Mouse (Mus musculus) intestine, embryonic 15.5 days (tissue): ENCODE results near the gene Mctp2. TPM values are rescaled to one million over a fixed set of nuclear protein-coding genes. Genes with fewer than 3 reads are reported as not detected.

ENCODE experiments used
- ATAC-seq: fragments of 200-750 bp; cut with Nextera tagmentation; 2 replicates; pipeline ENCODE4 v1.8.0; 2017; ENCODE audit warnings: moderate TSS enrichment, moderate library complexity
- H3K27ac ChIP-seq: fragments of 300-500 bp; sonication (generic); 2 replicates; pipeline ENCODE4 v1.5.1; 2015; ENCODE audit warnings: mild to moderate bottlenecking, inconsistent platforms
- H3K27me3 ChIP-seq: fragments of 300-500 bp; sonication (generic); replicated peaks from 2 replicates; pipeline ENCODE4 v1.6.1; 2015; ENCODE audit warnings: inconsistent platforms
- H3K36me3 ChIP-seq: fragments of 300-500 bp; sonication (generic); 2 replicates; pipeline ENCODE4 v1.6.1; 2015; ENCODE audit warnings: inconsistent platforms
- H3K4me1 ChIP-seq: fragments of 300-500 bp; sonication (generic); replicated peaks from 2 replicates; pipeline ENCODE4 v1.6.1; 2015; ENCODE audit warnings: inconsistent platforms
- H3K4me2 ChIP-seq: fragments of 300-500 bp; sonication (generic); replicated peaks from 2 replicates; pipeline ENCODE4 v1.6.1; 2015; ENCODE audit warnings: mild to moderate bottlenecking, inconsistent platforms
- H3K4me3 ChIP-seq: fragments of 300-500 bp; sonication (generic); replicated peaks from 2 replicates; pipeline ENCODE4 v1.5.1; 2015; ENCODE audit warnings: inconsistent platforms
- H3K9ac ChIP-seq: fragments of 300-500 bp; sonication (generic); 2 replicates; pipeline ENCODE4 v1.6.1; 2015; ENCODE audit warnings: inconsistent platforms
- H3K9me3 ChIP-seq: fragments of 300-500 bp; sonication (generic); 2 replicates; pipeline ENCODE4 v1.6.1; 2016; ENCODE audit warnings: inconsistent platforms
- WGBS: fragments of 180-500 bp; shearing (Covaris S2); methylation state at CpG from one replicate; pipeline ENCODE4 v1.1.7; 2015; 5-methylcytosine and 5-hydroxymethylcytosine counted together
- polyA plus RNA-seq: library from polyadenylated mRNA; unstranded; fragments of >200 nt; fragmentation: Nextera tagmentation; extraction: Ambion mirVana; gene quantifications from 2 replicates; pipeline ENCODE4 v1.2.1, GENCODE M21; 2015

Mctp2 gene
- polyA plus RNA-seq, 1 experiment from 2014 or later = 2.2 TPM

DNA sequence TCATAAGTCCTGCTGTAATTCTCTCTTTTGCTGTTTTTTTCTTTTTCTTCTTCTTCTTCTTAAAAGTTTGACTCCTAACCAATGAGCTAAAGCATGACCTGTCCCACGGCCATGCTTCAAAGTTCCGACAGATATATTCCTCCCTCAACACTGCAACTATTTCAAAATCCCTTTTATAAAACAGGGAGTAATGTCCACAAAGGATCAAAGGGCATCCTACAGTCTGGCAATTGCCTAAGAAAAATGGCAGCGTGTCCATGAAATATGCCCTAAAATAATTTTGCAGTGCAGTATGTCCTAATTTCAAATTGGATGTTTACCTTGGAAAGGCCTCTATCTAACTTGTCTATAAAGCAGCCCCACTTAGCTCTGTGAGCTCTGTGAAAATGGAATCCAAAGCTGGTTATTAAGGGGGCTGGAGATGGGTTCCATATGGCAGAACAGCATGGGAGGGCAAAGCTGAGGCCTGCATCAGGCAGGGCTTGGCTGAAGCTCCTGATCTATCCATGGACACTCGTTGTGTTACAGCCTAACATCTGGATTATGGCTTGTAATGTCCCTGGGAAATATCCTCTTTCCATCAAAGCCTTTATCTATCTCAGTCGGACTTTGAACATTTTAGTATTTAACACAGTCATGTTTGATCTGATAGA is 90.7 kb downstream of the Mctp2 start:
- H3K4me1 ChIP-seq = no peaks in the 10 kb centered on the region
- no peak overlapping the region for H3K4me3 ChIP-seq
- no peak overlapping the region for H3K4me2 ChIP-seq
- H3K9ac ChIP-seq = no peak overlapping the region
- H3K9me3 ChIP-seq = no peaks in the 10 kb centered on the region
- H3K36me3 ChIP-seq = no peaks in the 10 kb centered on the region
- no peak overlapping the region for H3K27ac ChIP-seq
- no peaks in the 10 kb centered on the region for H3K27me3 ChIP-seq
- ATAC-seq = peak; percentile 84
- 41% methylated on average over 5 of the region's 5 CpGs for WGBS

DNA sequence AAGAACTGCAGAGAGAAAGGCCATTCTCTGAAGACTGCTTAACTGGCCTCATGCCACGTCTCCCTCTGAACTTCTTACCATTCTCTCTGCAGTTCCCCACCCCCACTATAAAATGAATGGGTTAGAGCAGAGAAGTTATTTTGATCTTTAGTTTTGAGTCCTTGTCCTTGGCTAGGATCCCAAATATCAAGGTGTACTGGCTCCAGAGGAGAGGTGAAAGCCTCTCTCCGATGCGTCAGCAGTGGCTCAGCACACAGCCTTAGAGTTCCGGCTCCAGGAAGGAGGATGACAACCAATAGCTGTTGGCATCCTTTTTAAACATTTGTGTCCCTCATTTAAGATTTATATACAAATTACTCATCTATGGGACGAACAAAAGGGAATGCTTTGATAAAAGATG is 96.2 kb downstream of the Mctp2 start:
- H3K27ac ChIP-seq = no peak overlapping the region
- no peak overlapping the region for H3K9ac ChIP-seq
- no peaks in the 10 kb centered on the region for H3K9me3 ChIP-seq
- H3K4me1 ChIP-seq = no peaks in the 10 kb centered on the region
- H3K36me3 ChIP-seq = no peaks in the 10 kb centered on the region
- 73% methylated on average over 5 of the region's 5 CpGs for WGBS
- H3K4me2 ChIP-seq = no peak overlapping the region
- no peaks in the 10 kb centered on the region for H3K27me3 ChIP-seq
- ATAC-seq = no peak
- no peak overlapping the region for H3K4me3 ChIP-seq

DNA sequence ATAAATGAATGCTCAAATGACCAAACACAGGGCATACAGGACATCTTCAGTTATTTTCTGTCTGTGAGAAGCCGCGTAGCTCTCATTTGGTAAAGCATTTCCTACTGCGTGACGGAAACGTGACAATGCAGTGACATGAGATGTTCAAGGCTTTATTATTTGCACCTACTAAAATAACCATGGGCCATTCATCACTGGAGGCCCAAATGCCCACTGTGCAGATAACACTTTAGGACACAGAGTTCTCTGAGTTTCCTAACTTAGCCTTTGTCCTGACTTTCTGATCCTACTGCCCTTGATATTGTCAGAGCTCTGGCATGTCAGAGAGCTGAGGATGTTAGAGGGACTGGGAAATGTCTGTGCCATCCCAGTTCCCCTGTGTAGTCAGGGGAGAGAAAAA is 97.1 kb downstream of the Mctp2 start:
- no peak for ATAC-seq
- Histone ChIP-seq H3K36me3 (no peaks in the 10 kb centered on the region), H3K4me3 (no peak overlapping the region), H3K27me3 (no peaks in the 10 kb centered on the region), H3K9me3 (no peaks in the 10 kb centered on the region), H3K4me1 (no peaks in the 10 kb centered on the region), H3K9ac (no peak overlapping the region), H3K27ac (no peak overlapping the region), H3K4me2 (no peak overlapping the region)
- 79% methylated on average over 5 of the region's 5 CpGs for WGBS

DNA sequence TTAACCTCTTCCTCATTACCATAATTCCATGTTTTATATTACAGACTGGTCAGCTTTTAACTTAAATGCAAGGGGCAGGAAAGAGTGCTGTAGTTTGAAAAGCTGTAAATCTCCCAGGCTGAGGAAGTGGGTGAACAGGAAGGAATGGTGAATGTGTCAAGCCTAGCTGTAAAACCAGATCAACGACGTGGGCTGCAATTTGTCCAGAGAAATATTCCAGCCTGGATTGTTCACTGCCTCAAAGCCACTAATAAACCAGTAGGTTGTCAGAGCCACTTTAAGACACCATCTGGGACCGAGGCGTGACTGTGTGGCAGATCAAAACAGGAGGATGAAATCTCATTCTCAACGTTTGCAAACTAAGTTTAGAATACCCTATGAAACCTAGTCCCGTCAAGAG is 99.6 kb downstream of the Mctp2 start:
- Histone ChIP-seq H3K36me3 (no peaks in the 10 kb centered on the region), H3K4me2 (no peak overlapping the region), H3K4me1 (no peaks in the 10 kb centered on the region), H3K27ac (no peak overlapping the region), H3K27me3 (no peaks in the 10 kb centered on the region), H3K9me3 (no peaks in the 10 kb centered on the region), H3K9ac (no peak overlapping the region), H3K4me3 (no peak overlapping the region)
- ATAC-seq = no peak
- WGBS = 36% methylated on average over 6 of the region's 6 CpGs

DNA sequence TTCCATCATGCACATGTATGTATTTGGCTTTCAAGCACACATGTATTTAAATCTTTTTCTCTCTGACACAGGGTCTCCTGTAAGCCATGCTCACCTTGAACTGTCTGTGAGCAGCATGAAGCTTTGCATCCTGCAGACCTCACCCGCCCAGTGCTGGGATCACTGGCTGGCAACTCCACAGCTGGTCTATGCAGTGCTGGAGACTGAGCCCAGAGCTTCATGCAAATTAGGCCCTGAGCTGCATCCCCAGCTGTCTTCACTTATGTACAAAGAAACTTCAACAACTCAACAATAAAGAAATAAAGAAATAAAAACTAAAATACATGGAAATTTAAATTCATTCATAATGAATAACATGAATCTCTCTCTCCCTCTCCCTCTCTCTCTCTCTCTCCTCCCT is 110.7 kb downstream of the Mctp2 start:
- Histone ChIP-seq H3K36me3 (no peaks in the 10 kb centered on the region), H3K4me2 (no peak overlapping the region), H3K9ac (no peak overlapping the region), H3K27me3 (no peaks in the 10 kb centered on the region), H3K27ac (no peak overlapping the region), H3K4me1 (no peaks in the 10 kb centered on the region), H3K4me3 (no peak overlapping the region), H3K9me3 (no peaks in the 10 kb centered on the region)
- WGBS = 85% methylated on average over 1 of the region's 1 CpGs
- no peak for ATAC-seq

DNA sequence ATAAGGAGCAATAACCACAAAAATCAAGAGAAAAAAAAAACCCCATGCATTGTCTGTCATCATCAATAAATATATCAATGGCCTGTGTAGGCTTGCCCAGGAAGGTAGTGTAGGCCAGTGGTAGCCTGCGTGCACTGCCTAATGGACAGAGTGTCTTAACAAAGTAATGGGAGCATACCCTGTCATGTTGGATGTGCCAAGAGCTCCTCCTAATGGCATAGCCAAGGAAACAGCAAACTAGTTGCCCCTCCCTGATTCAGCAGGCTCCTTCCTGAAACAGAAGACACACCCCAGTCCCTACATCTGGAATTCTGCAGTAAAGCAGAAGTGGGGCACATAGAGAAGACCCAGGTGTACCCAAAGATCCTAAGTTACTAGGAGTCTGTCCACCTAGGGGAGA is 113.1 kb downstream of the Mctp2 start:
- Histone ChIP-seq H3K27me3 (no peaks in the 10 kb centered on the region), H3K4me2 (no peak overlapping the region), H3K27ac (no peak overlapping the region), H3K36me3 (no peaks in the 10 kb centered on the region), H3K9ac (no peak overlapping the region), H3K9me3 (no peaks in the 10 kb centered on the region), H3K4me3 (no peak overlapping the region), H3K4me1 (no peaks in the 10 kb centered on the region)
- ATAC-seq = no peak
- WGBS = 81% methylated on average over 1 of the region's 1 CpGs

DNA sequence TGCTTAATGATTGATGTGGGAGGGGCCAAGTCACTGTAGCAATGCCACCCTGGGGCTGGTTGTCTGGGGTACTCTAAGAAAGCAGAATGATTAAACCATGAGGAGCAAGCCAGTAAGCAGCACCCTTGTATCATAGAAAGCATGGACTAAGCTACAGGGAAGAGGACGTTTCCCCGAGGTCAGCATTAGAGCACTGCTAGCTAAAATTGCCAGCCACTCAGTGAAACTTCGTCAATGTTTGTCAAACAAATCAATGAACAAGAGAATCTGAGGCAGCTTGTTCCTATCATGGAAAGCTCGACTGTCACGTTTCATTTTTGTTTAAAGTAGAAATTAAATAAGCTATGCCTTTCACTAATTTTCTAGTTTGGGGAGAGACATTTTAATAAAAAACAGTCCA is 124.8 kb downstream of the Mctp2 start:
- 47% methylated on average over 5 of the region's 5 CpGs for WGBS
- ATAC-seq = no peak
- H3K4me2 ChIP-seq = no peak overlapping the region
- H3K9me3 ChIP-seq = no peaks in the 10 kb centered on the region
- H3K27ac ChIP-seq = no peak overlapping the region
- H3K4me1 ChIP-seq = no peaks in the 10 kb centered on the region
- no peak overlapping the region for H3K4me3 ChIP-seq
- no peaks in the 10 kb centered on the region for H3K36me3 ChIP-seq
- H3K9ac ChIP-seq = no peak overlapping the region
- no peaks in the 10 kb centered on the region for H3K27me3 ChIP-seq

DNA sequence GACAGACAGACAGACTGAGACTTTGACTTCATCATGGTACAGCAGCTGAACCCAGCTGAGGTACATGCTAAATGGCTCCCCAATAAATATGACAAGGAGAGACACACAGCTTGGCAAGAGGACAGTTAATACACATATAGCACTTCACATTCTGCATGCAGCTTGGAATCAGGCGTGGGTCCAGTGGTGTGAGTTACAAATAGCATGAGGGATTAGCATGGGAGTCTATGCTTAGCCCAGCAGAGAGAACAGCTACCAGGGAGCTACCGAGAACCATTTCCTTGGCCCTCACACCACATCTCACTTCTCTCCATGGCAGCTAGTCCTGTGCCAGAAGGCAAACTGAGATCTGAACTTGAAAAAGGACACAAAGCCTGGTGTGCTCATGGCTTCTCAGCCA is 137.1 kb downstream of the Mctp2 start:
- no peak for ATAC-seq
- Histone ChIP-seq H3K27me3 (no peaks in the 10 kb centered on the region), H3K4me2 (no peak overlapping the region), H3K4me1 (no peaks in the 10 kb centered on the region), H3K4me3 (no peak overlapping the region), H3K9me3 (no peaks in the 10 kb centered on the region), H3K27ac (no peak overlapping the region), H3K9ac (no peak overlapping the region), H3K36me3 (no peaks in the 10 kb centered on the region)
- 75% methylated on average over 2 of the region's 2 CpGs for WGBS

DNA sequence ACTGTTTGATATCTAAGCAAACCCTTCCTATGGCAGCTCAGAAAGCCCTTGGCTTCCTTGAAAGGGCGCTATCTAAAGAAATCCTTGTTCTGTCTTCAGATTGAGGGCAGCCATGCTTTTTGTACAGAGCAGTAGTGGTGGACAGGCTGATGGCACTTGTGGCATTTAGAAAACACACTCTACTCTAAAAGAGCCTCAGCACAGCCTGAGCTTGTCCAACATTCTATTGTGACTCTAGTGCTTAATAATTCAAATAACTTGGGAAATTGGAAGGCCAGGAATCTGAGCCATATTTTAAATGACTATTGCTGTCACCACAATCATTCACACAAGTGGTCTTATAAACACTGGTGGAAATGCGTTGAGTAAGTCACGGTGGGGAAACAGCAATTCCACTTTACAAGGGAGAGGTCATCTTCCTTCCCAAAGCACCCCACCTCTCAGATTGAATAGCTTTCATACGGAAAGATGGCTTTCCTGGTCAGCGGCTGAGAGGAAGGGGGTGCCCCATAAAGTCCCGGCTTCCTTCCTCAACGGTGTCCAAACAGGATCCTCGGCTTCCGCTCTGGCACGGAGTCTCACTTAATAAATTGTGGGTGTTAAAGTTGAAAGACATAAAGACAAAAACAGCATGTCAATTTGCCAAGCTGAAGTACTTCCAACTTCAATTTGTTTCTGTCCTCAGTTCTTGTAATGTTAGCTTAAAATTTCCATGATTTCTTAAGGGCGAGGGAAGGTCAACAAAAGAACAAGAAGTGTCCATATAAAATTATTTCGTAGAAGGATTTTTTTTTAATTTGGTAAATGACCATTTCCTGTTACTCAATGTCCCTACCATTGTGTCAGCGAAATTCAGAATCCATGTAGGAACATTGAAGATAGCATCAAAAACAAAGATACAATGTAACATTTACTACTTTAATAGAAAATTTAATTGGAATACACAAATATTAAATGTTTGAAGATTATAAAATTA is 140.4 kb downstream of the Mctp2 start:
- H3K4me1 ChIP-seq = no peaks in the 10 kb centered on the region
- no peak overlapping the region for H3K27ac ChIP-seq
- no peaks in the 10 kb centered on the region for H3K9me3 ChIP-seq
- no peak for ATAC-seq
- no peak overlapping the region for H3K4me2 ChIP-seq
- H3K36me3 ChIP-seq = no peaks in the 10 kb centered on the region
- H3K9ac ChIP-seq = no peak overlapping the region
- no peaks in the 10 kb centered on the region for H3K27me3 ChIP-seq
- H3K4me3 ChIP-seq = no peak overlapping the region
- WGBS = 66% methylated on average over 13 of the region's 13 CpGs

DNA sequence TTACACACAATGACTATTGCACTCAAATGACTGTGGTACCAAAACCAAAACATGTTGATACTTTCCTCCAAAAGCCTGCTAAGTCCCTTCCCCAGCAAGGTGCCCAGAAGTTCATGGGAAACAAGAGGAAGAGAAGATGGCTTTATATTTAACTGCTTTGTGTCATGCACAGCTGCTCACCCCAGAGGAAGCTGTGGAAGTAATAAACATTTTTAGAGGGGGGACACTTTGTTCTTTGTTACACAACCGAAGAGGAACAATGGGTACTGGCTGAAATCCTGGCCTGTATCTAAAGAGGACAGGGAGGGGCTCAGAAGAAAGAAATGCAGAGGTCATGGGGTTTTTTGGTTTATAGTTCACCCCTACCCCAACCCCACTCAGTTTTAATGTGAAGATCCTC is 144.2 kb downstream of the Mctp2 start:
- no peaks in the 10 kb centered on the region for H3K27me3 ChIP-seq
- H3K27ac ChIP-seq = no peak overlapping the region
- H3K4me1 ChIP-seq = no peaks in the 10 kb centered on the region
- no peaks in the 10 kb centered on the region for H3K9me3 ChIP-seq
- H3K9ac ChIP-seq = no peak overlapping the region
- no peak for ATAC-seq
- 29% methylated on average over 1 of the region's 1 CpGs for WGBS
- H3K4me3 ChIP-seq = no peak overlapping the region
- no peaks in the 10 kb centered on the region for H3K36me3 ChIP-seq
- H3K4me2 ChIP-seq = no peak overlapping the region

DNA sequence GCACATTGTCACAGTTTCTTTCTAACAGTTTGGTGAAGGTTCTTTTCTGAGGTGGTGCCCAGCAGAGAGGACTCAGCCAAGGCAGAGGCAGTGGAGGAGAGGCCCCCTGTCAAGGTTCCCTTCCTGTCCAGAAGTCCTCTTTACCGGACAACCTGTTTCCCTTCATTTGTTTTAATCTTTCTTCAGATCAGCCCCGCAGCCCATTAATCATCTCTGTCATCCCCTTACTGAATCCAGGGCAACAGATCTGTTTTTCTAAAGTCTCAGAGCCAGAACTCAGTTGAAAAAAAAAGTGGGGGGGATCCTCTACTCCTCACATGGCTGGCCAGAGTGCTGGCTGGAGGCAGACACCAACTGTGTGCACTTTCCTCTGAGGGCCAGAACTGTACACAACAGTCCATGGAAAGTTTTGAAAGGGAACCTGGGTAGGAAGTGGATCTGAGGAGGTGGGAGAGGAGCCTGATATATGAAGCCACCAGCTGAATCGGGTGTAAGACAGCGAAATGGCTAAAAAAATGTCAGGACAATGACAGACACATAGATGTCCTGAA is 146.8 kb downstream of the Mctp2 start:
- 69% methylated on average over 4 of the region's 4 CpGs for WGBS
- Histone ChIP-seq H3K27ac (no peak overlapping the region), H3K36me3 (no peaks in the 10 kb centered on the region), H3K4me1 (no peaks in the 10 kb centered on the region), H3K9ac (no peak overlapping the region), H3K27me3 (no peaks in the 10 kb centered on the region), H3K4me2 (no peak overlapping the region), H3K9me3 (no peaks in the 10 kb centered on the region), H3K4me3 (no peak overlapping the region)
- no peak for ATAC-seq

DNA sequence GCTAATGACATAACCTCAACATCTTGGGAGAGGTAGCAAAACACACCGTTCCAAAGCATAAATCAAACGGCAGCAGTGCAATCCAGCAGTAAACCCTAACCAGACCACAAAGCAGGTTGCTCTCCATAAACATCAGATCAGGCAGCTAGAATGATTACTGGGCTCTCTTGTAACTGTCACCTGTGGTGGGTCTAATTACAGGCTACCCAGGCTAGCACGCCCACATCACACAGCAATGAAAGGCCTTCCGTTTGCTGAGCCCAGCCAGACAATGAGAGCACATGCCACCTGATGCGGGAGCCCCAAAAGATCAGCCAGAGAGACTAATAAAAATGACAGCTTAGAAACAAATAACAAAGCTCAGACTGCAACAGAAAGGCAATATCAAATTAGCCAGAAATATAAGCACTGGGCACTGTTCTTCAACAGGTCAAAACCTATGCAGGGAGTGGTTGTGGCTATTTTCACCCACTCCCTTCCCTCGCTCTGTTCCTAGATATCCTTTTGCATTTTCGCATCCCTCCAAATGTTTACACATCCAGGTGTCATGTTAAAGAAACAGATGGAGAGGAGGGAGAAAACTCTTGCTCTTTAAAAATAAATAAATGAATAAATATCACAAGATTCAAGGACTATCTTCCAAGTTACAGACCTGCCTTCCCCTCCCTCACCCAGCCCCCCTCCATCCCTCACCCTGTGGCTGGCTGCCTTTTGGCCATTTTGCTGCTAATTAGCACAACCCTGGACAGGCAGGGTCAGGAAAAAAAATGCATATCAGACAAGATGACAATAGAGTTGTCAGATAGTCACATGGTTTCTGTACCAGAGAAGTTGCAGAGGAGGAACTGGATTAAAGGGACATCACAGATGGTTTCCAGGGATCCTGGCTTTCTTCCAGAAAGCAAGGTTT is 155.4 kb downstream of the Mctp2 start:
- H3K36me3 ChIP-seq = no peaks in the 10 kb centered on the region
- ATAC-seq = no peak
- no peaks in the 10 kb centered on the region for H3K4me1 ChIP-seq
- no peak overlapping the region for H3K9ac ChIP-seq
- H3K4me3 ChIP-seq = no peak overlapping the region
- H3K27me3 ChIP-seq = no peaks in the 10 kb centered on the region
- WGBS = 58% methylated on average over 7 of the region's 7 CpGs
- no peaks in the 10 kb centered on the region for H3K9me3 ChIP-seq
- no peak overlapping the region for H3K4me2 ChIP-seq
- H3K27ac ChIP-seq = no peak overlapping the region
